Mouse (Mus musculus): Measurements from ENCODE around the gene Dph6.

GRCm38 (mm10) chr2:114643832-114644231 lies 10.9 kb downstream of the Dph6 start:
- TF ChIP-seq CTCF (IDR thresholded peaks at IDR 0.05; ENCODE audit: borderline replicate concordance, insufficient read depth, low read depth, low read length) = no peak
- TF ChIP-seq POLR2A (IDR thresholded peaks at IDR 0.05; ENCODE audit: borderline replicate concordance, insufficient read depth, low read length) = no peak

All from cerebellum, adult 2 months (tissue).